Mouse (Mus musculus) gastrocnemius, adult 2 months (tissue): ENCODE results near the gene Hoxb9. TPM values are rescaled to one million over a fixed set of nuclear protein-coding genes. Genes with fewer than 3 reads are reported as not detected.
A peak's percentile ranks its signal among the peaks of the same experiment; 100 is the strongest.

Experiments used
- DNase-seq: peaks from one replicate; pipeline ENCODE4 v3.0.0; 2022
- H3K27ac ChIP-seq: fragments of 200-600 bp; 2 replicates; pipeline ENCODE4 v1.8.1; 2022; ENCODE audit warnings: mild to moderate bottlenecking
- H3K4me3 ChIP-seq: fragments of 200-600 bp; 2 replicates; pipeline ENCODE4 v1.8.1; 2022; ENCODE audit warnings: mild to moderate bottlenecking, moderate library complexity
- CTCF ChIP-seq: fragments of 200-600 bp; IDR thresholded peaks from 2 replicates; pipeline ENCODE4 v1.8.1; 2022; ENCODE audit warnings: antibody characterized with exemption, mild to moderate bottlenecking, moderate library complexity
- intact Hi-C: fragments of 180-260 bp; cut with DNase I; formaldehyde crosslinking; loops from one replicate; pipeline ENCODE4 v1.15.1; 2025
- total RNA-seq, 2 experiments: library from RNA; stranded (reverse); gene quantifications; 2 replicates each; pipeline ENCODE4 v1.2.3; 2021

The Hoxb9 gene
- total RNA-seq, 2 experiments from 2014 or later = 0.14 TPM; not detected in 1

DNA sequence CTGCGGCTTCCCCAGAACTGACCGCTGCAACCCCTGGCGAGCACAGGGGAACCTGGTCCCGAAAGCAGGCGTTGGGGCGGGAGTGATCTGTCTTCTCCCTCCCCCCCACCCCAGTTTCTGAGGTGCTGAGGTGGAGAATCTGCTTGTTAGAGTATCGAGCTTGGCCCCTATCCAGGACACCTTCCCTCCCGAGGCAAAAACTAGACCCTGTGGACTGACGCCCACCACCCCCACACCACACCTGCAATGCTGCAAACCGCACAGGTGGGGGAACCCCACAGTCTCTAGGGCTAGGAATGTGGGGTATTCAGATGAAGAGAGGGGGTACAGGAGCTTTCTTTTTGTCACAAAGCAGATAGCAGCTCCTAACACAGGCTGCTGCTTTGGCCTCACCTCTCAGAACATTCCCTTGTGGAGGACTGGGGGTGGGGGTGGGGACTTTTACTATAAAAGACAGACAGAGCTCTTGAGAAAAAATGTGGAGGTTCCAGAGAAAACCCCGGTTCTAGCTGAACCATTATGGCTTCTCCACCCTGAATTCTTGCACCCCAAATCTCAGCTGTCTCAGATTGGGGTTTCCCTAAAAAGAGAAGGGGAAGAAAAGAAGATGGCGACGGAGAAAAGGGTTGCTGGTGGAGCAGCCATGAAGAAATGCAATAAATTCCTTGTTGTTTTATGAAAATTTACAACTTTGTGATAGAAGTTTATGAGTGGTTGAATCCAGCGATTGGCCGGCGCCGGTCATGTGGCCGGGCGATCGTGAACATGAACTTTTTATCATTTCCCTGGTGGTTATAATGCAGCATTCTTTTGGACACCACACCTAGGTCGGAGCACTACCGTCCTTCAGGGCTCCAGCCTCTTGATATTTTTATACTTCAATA lies 20.7 kb downstream of the Hoxb9 start, which contains the start of gene Hoxb6:
TSS of gene Hoxb6 (plus strand) at position 796 of the 884 bp plus-strand sequence.
- intact Hi-C loops = no loop called here
- H3K27ac ChIP-seq = peak within 1 kb of the TSS; percentile 77

DNA sequence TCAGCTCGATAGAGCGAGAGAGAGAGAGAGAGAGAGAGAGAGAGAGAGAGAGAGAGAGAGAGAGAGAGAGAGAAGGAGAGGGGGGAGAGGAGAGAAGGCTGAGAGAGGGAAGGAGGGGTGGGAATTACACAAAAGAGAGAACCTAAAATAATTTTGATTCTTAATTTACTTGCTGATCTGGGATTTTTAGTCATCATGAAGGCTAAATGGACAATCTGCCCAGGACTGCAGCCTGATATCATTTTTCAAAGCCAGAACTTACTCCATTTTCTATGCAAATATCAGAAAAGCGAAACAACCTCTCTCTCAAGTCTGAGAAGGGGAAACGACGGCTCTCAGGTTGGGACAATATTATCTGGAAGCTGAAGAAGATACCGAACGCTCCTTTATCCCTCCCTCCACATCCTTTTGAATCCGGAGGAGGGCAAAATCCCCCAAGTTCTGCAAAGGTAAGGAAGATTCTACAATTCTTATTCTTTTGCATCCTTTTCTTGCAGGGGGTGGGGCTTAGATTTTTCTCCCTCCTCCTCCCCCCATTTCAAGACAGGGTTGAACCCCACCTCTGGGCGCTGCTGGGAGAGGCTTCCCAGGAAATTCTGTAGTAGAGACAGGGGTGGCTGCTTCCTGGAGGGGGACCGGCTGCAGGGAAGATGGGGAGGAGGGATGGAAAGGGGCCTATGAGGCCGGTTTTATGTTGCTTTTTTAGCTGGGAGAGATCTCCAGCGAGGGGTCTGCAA lies 21.5 kb downstream of the Hoxb9 start:
- DNase-seq = no peak
- peak overlapping the region; percentile 77 for H3K27ac ChIP-seq
- H3K4me3 ChIP-seq = peak overlapping the region; percentile 69
- intact Hi-C loops = loop anchor here (1.0 kb wide), 1 partner anchor 8 kb away; no protein-coding TSS in a partner anchor
- TF ChIP-seq CTCF = no peak

More for the DNA sequence above, 20.7 kb downstream of the Hoxb9 start, which contains the start of gene Hoxb6:
- no peak for DNase-seq
- TF ChIP-seq CTCF = no peak
- H3K4me3 ChIP-seq = peak within 1 kb of the TSS; percentile 69

DNA sequence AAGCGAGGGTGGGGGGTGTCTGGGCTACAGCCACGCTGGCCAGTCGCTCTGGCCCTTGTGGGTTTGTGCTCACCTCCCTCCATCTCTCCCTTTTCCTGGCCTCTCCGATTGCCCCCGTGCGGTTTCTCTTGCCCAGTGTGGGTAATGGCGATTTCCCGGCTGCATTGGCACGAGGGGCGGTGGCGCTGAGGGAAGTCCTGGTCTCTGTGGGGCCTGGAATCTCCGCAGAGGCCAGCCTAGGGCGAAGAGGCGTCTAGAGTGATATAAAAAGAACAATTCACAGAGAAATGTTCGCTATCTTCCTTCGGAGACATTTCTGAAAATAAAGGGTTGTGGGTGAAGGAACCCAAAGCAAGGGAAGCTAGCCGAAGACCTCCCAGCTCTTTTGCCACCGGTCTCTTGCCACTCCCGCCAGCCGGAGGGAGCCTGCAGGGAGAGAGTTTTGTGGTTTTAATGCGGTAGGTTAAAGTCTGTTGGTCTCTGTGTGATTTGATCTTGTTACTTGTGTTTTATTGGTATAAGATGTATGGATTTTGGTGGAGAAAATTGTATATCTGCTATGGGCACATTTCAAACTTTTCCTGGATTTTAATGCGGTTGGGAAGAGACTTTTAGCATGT lies 22.2 kb downstream of the Hoxb9 start:
- no peak for DNase-seq
- Histone ChIP-seq H3K27ac (peak overlapping the region; percentile 77), H3K4me3 (peak overlapping the region; percentile 69)
- no peak for TF ChIP-seq CTCF
- intact Hi-C loops = loop anchor here (1.0 kb wide), 1 partner anchor 9 kb away; no protein-coding TSS in a partner anchor

DNA sequence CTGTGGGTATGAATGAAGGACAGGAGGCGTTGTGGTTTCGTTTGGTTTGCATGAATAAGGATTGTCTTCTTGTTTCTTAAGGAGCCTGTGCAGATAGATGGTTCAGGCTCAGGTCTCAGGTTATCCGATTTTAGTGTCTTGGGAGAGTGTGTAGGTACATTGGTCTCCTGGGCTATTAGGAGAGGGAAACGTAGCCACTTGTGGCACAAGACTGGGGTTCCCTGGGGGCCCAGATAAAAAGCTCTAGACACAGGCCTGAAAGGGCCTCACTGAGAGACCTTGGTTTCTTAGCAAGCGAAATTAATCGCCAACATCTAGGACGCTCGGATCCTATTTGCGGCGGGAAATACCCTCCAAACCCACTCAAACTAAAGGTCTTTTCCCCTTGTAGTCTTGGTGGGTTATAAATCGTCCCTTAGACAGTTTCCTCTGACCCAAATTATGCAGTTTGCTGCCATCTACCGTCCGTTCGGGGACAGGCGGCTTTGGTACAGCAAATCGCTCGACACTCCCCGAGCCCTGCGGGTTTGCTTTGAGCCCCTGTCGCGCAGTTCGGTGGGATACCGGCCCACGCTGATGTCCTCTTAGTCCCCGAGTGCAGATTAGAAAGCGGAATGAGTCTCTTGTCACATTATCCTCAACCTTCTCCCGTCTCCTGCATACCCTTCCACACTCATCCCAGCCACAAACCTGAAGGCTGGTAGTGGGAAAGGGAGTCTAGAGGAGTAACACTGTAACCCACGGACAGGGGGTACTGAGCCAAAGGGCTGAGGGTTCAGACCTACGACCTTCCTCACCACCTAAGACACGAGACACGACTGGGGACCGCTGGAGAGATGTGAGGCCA lies 23.2 kb downstream of the Hoxb9 start:
- Histone ChIP-seq H3K27ac (0 out of 2 replicates have a peak overlapping the region, but pooled peaks have one; percentile 31), H3K4me3 (peak overlapping the region; percentile 69)
- peak; percentile 90 for TF ChIP-seq CTCF
- intact Hi-C loops = loop anchor here (1.0 kb wide), 1 partner anchor 14 kb away; no protein-coding TSS in a partner anchor
- peak; percentile 73 for DNase-seq

DNA sequence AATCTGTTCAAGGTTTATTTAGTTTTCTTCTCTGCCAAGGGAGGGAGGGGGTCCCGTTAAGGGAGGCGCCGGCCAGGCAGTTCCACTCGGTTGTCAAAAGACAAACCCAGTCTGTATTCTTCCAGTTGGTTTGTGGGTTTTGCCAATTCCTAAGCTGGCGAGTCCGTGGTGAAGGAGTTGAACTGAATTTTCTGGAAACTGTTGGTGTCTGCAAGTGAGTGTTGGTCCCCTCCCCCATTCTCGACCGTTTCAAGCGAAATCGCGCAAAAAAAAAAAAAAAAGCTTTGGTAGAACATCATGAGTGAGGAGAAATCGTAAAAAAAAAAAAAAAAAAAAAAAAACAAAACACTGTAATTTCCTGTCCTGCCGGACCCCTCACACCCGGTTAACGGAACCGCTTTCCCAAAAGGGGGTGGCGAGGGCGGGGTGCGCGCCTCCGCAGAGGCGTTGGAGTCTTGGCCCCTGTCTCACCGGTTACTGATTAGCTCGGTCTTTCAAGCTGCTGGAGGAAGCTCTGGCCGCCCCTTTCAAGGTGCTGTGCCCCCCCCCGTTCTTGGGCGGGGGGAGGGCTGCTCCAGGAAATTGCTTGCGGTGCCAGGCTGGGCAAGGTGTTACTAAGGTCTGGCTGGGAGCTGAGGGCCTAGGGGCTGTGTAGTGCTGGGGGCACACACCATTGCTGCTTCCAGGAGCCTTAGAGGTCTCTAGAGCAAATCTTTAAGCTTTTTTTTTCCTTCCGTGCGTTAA lies 24.0 kb downstream of the Hoxb9 start:
- Histone ChIP-seq H3K4me3 (peak overlapping the region; percentile 69), H3K27ac (no peak overlapping the region)
- DNase-seq = no peak
- TF ChIP-seq CTCF = no peak
- intact Hi-C loops = no loop called here

DNA sequence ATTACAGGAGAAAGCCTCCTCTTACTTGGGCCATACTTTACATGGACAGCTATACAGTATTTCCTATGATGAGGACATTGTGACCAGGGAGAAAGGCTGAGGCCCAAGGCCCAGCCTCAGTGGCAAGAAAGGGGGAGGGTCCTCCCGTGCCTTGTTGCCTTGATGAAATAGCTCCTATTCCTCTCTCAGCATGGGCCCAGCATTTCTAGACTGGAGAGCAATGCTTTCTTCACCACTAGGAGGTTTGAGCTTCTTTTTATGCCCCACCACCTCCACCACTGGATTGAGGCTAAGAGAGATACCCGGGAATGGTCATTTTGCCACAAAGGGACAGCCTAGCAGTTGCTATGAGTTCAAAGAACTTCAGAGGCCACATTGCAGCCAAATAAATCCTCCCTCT lies 25.7 kb downstream of the Hoxb9 start:
- no peak overlapping the region for H3K27ac ChIP-seq
- no peak for TF ChIP-seq CTCF
- intact Hi-C loops = no loop called here
- no peak for DNase-seq
- H3K4me3 ChIP-seq = no peak overlapping the region

DNA sequence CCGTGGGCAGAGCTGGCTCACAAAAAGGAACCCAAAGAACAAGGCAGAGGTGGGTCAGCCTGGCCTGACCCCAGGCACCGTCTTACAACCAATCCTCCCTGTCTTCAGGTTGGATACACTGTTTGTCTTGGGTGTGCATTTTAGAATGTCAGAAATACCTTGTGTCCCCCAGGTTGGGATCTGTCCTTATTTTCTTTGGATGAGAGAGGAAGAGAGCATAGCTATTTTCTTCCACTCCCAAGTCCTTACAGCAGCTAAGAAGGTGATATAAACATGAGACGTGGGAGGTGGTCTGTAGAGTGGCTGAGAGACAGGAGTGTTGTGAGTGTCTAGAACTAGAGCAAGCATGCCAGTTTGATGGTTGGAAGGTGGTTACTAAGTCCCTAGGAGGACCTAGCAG lies 26.2 kb downstream of the Hoxb9 start:
- Histone ChIP-seq H3K27ac (no peak overlapping the region), H3K4me3 (no peak overlapping the region)
- TF ChIP-seq CTCF = no peak
- no peak for DNase-seq
- intact Hi-C loops = no loop called here

DNA sequence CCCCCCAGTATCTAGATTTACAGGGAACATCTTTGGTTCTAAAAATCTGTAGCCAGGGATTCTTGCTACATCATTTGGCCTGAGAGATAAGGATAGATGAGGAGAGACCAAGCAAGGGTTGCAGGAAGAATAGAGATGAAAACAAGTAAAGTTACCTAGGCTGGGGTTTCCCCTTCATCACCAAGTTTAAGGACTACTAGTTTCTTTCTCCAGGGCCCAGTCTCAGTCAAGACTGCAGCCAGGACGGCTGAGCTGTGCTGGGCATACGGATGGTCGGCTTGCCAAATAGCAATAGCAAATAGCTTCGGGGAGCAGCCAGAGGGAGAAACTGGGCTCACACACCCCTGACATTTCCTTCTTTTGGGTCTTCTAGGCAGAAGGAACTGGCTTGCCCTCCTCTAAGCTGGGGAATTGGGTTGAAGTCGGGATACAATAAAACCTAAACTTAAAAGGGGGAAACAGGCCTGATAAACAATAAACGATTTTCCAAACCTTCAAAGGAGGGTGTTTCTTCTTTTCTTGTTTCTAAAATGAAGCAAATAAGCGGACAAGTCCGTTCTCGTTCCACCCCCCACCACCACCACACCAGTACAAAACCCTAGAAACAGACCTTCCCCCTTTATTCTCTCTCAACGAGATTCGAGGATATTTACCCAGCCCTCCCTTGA lies 26.8 kb downstream of the Hoxb9 start:
- DNase-seq = no peak
- intact Hi-C loops = no loop called here
- no peak for TF ChIP-seq CTCF
- Histone ChIP-seq H3K27ac (no peak overlapping the region), H3K4me3 (no peak overlapping the region)

DNA sequence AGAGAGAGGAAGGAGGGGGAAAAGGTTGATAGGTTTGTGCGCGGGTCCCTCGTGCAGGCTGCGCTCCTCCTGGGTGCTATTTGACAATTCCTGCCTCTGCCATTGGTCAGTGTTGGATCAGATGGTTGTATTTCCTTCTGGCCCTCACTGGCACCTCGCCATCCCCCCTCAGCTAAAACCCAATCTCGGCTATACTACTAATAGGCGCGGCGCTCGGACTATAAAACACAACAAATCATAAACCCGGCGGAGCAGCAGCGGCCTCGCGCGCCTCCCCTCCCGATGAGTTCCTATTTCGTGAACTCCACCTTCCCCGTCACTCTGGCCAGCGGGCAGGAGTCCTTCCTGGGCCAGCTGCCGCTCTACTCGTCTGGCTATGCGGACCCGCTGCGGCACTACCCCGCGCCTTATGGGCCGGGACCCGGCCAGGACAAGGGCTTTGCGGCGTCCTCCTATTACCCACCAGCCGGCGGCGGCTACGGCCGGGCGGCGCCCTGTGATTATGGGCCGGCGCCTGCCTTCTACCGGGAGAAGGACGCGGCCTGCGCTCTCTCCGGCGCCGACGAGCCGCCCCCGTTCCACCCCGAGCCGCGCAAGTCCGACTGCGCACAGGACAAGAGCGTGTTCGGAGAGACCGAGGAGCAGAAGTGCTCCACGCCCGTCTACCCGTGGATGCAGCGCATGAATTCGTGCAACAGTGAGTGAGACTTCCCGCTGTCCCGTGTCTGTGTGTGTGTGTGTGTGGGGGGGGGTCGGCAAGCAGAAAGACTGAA lies 27.8 kb downstream of the Hoxb9 start:
- peak overlapping the region; percentile 46 for H3K27ac ChIP-seq

DNA sequence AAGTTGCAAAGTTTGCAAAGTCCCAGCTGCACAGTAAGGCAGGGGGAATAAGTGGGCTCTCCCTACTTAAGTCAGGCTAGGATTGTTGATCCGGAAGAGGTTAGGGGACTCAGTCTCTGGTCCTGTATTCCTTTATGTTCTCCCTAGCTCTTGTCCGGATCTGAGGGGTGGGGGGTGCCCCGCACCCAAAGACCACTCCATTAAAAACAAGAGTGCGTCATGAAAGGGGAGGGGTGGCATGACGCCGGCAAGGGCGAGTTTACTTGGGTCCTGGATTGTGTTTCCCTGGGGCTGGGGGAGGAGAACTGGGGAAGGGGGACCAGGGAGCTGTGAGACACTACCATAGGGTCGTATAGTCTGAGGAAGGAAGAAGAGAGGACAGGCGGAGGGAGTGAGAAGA lies 28.5 kb downstream of the Hoxb9 start:
- peak overlapping the region; percentile 72 for H3K4me3 ChIP-seq
- H3K27ac ChIP-seq = no peak overlapping the region
- TF ChIP-seq CTCF = no peak
- intact Hi-C loops = loop anchor here (5.0 kb wide), 2 partner anchors 108 to 238 kb away; no protein-coding TSS in a partner anchor
- DNase-seq = no peak

More for the DNA sequence above, 27.8 kb downstream of the Hoxb9 start:
- DNase-seq = no peak
- peak overlapping the region; percentile 72 for H3K4me3 ChIP-seq
- TF ChIP-seq CTCF = no peak
- intact Hi-C loops = no loop called here
